25 mouse cellular contexts compared by ENCODE assay signal in the genomic region with DNA sequence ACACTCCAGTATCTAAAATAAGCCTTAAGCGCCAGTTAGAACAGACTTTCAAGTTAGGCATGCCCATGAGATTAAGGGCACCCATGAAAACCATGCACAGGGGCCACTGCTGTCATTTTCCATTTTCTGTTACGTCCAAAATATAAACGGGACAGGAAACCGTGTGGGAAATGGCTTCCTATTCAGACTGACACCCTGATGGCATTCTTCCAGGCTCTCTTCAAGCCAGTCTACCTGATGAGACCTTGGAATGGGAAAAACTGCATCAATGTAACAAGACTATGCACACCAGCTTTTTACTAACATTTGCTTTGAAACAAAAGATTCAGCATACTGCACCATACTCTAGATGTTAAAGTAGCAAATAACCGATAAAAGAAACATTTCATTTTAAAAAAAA.
"Had no signal": no experiment of that assay in that cellular context is flagged by ENCODE, and none has a peak within 500 bp of the region (broad histone marks: within the 10 kb centered on the region; RNA-seq: fewer than 3 reads in every experiment).

No protein-coding gene starts in this region.

- H3K36me3 ChIP-seq: intestine, embryonic 15.5 days had no signal

- ATAC-seq: hindbrain, embryonic 16.5 days; inflammation-experienced regulatory T-cells, adult 6 months; intestine, embryonic 15.5 days; intestine, postnatal 0 days had no signal

- H3K4me3 ChIP-seq: gastrocnemius, adult 2 months; heart, adult 2 months; heart, embryonic 12.5 days; hindbrain, embryonic 10.5 days; hindbrain, embryonic 12.5 days; intestine, embryonic 15.5 days; layer of hippocampus, adult 2 months; left cerebral cortex, adult 2 months; limb, embryonic 10.5 days; limb, embryonic 12.5 days had no signal

- H3K27ac ChIP-seq: gastrocnemius, adult 2 months; heart, adult 2 months; hindbrain, embryonic 10.5 days; hindbrain, embryonic 12.5 days; hindbrain, embryonic 14.5 days; intestine, embryonic 15.5 days; layer of hippocampus, adult 2 months; left cerebral cortex, adult 2 months; limb, embryonic 10.5 days; limb, embryonic 12.5 days had no signal

- DNase-seq: gastrocnemius, adult 2 months; gastrocnemius, postnatal 10 days; gastrocnemius, postnatal 25 days; heart, adult 2 months; heart, postnatal 10 days; heart, postnatal 4 days; kidney, adult 18-20 months; kidney, adult 8-10 months; kidney, postnatal 10 days; kidney, postnatal 25 days; kidney, postnatal 4 days; liver had no signal

- H3K4me2 ChIP-seq: heart, embryonic 12.5 days; hindbrain, embryonic 12.5 days; hindbrain, embryonic 14.5 days; intestine, embryonic 15.5 days; limb, embryonic 12.5 days; liver, embryonic 11.5 days had no signal

- H3K9me3 ChIP-seq: heart, embryonic 12.5 days; hindbrain, embryonic 10.5 days; hindbrain, embryonic 12.5 days; intestine, embryonic 15.5 days; limb, embryonic 10.5 days; limb, embryonic 12.5 days had no signal

- H3K4me1 ChIP-seq: hindbrain, embryonic 10.5 days; hindbrain, embryonic 12.5 days; intestine, embryonic 15.5 days; limb, embryonic 10.5 days; limb, embryonic 12.5 days had no signal

- H3K27me3 ChIP-seq: heart, embryonic 12.5 days; hindbrain, embryonic 12.5 days; intestine, embryonic 15.5 days; limb, embryonic 12.5 days had no signal

- H3K9ac ChIP-seq: heart, embryonic 12.5 days; hindbrain, embryonic 12.5 days; hindbrain, embryonic 14.5 days; intestine, embryonic 15.5 days; limb, embryonic 12.5 days had no signal
